Mouse (Mus musculus) lung, embryonic 16.5 days (tissue): ENCODE data around the gene Prss32. TPM values are rescaled to one million over a fixed set of nuclear protein-coding genes. Genes with fewer than 3 reads are reported as not detected.
"Not testable (repeated sequence)": the region's sequence is repeated elsewhere in the genome, so short reads cannot be mapped to it uniquely, and the experiment has no call there.

Source experiments
- ATAC-seq: fragments of 200-750 bp; cut with Nextera tagmentation; 2 replicates; pipeline ENCODE4 v1.8.0; 2017; ENCODE audit warnings: low read depth, mild to moderate bottlenecking, moderate library complexity
- H3K27ac ChIP-seq: fragments of 300-500 bp; sonication (generic); 2 replicates; pipeline ENCODE4 v1.5.1; 2014; ENCODE audit warnings: mild to moderate bottlenecking, control low read depth, low read length
- H3K27me3 ChIP-seq: fragments of 300-500 bp; sonication (generic); 2 replicates; pipeline ENCODE4 v1.6.1; 2014; ENCODE audit warnings: low read depth, low read length, mixed read lengths; ENCODE audit not compliant: control insufficient read depth, insufficient read depth
- H3K36me3 ChIP-seq: fragments of 300-500 bp; sonication (generic); 2 replicates; pipeline ENCODE4 v1.6.1; 2014; ENCODE audit warnings: low read length; ENCODE audit not compliant: control insufficient read depth, insufficient read depth
- H3K4me1 ChIP-seq: fragments of 300-500 bp; sonication (generic); replicated peaks from 2 replicates; pipeline ENCODE4 v1.6.1; 2014; ENCODE audit warnings: low read length, mixed read lengths; ENCODE audit not compliant: control insufficient read depth, insufficient read depth
- H3K4me2 ChIP-seq: fragments of 300-500 bp; sonication (generic); 2 replicates; pipeline ENCODE4 v1.6.1; 2014; ENCODE audit warnings: low read depth, low read length, control low read depth
- H3K4me3 ChIP-seq: fragments of 300-500 bp; sonication (generic); 2 replicates; pipeline ENCODE4 v1.5.1; 2014; ENCODE audit warnings: mild to moderate bottlenecking, low read length, control low read depth
- H3K9ac ChIP-seq: fragments of 300-500 bp; sonication (generic); 2 replicates; pipeline ENCODE4 v1.6.1; 2014; ENCODE audit warnings: low read length, control low read depth
- H3K9me3 ChIP-seq: fragments of 300-500 bp; sonication (generic); 2 replicates; pipeline ENCODE4 v1.6.1; 2016; ENCODE audit warnings: low read length; ENCODE audit not compliant: control insufficient read depth
- WGBS: fragments of 180-500 bp; shearing (Covaris S2); extraction: QIAGEN DNeasy Blood & Tissue Kit; methylation state at CpG from one replicate; pipeline ENCODE4 v1.1.7; 2014; 5-methylcytosine and 5-hydroxymethylcytosine counted together
- microRNA-seq: library from miRNA; unstranded; fragments of <30 nt; microRNA quantifications from one replicate; pipeline ENCODE4, GENCODE M21; 2016
- polyA plus RNA-seq: library from polyadenylated mRNA; unstranded; fragments of >200 nt; fragmentation: Nextera tagmentation; extraction: Ambion mirVana; gene quantifications from 2 replicates; pipeline ENCODE4 v1.2.1, GENCODE M21; 2015

The Prss32 gene
- polyA plus RNA-seq, 1 experiment from 2014 or later, result not detected

DNA sequence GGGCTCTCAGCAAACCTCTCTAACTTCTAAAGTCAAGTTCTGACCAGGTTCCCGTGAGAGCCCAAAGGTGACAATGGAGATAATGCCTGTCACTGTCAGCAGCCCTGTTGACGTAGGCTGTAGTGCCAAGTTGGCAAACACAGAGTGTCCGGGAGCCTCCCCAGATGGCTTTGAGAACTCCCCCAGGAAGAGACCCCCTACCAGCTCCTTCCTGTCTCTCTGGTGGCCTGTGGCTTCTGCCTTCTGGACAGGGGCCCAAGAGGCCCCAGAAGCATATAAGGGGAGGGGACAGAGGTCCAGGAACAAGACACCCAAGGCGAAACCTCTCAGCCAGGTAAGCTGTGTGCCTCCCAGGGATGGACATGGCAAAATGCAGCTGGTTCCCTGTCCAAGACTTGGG is 36.9 kb downstream of the Prss32 start, which contains the start of the genes Dcpp1 and Dcpp2:
Gene Dcpp1, plus strand, starts transcription at position 301 of the 400 bp plus-strand sequence.
Gene Dcpp2, plus strand, starts transcription at position 305 of the 400 bp plus-strand sequence.
- H3K36me3 ChIP-seq, H3K27ac ChIP-seq, H3K4me1 ChIP-seq, ATAC-seq, H3K9ac ChIP-seq, H3K27me3 ChIP-seq, H3K9me3 ChIP-seq, H3K4me3 ChIP-seq, H3K4me2 ChIP-seq: not testable (repeated sequence)
- 32% methylated on average over 4 of the region's 4 CpGs for WGBS

Small RNA genes lying within 50 kb of the gene (microRNA-seq; reads per million reads assigned to microRNA genes)
- gene Mir5125, result 0.59 reads per million

Other genes starting within 250 kb of the Prss32 start
- gene Zfp13, start 244.4 kb upstream of the Prss32 start, polyA plus RNA-seq, result 12.9 TPM in 2 replicates
- gene Zscan10, start 243.0 kb upstream of the Prss32 start, polyA plus RNA-seq, result 0.26 and 0.36 TPM in 2 replicates
- 0.49 and 0.78 TPM in 2 replicates for gene Mmp25, start 198.6 kb upstream of the Prss32 start, polyA plus RNA-seq
- 4.3 and 4.7 TPM in 2 replicates for gene Bicdl2, start 183.3 kb upstream of the Prss32 start, polyA plus RNA-seq
- 88.4 and 90.6 TPM in 2 replicates for gene Hcfc1r1, start 170.3 kb upstream of the Prss32 start, polyA plus RNA-seq
- gene Thoc6, start 170.0 kb upstream of the Prss32 start, polyA plus RNA-seq, result 49.2 and 50.3 TPM in 2 replicates
- gene Tnfrsf12a, start 166.4 kb upstream of the Prss32 start, polyA plus RNA-seq, result 22.0 and 23.1 TPM in 2 replicates
- gene Cldn6, start 164.6 kb upstream of the Prss32 start, polyA plus RNA-seq, result 196 and 206 TPM in 2 replicates
- 2.4 and 2.6 TPM in 2 replicates for gene Cldn9, start 159.8 kb upstream of the Prss32 start, polyA plus RNA-seq
- gene 1520401A03Rik, start 121.1 kb upstream of the Prss32 start, polyA plus RNA-seq, result 0.14 TPM in 1 of 2 replicates, not detected in the other
- gene Pkmyt1, start 117.5 kb upstream of the Prss32 start, polyA plus RNA-seq, result 58.2 and 58.8 TPM in 2 replicates
- 51.8 and 52.7 TPM in 2 replicates for gene Paqr4, start 103.0 kb upstream of the Prss32 start, polyA plus RNA-seq
- 0.25 and 0.83 TPM in 2 replicates for gene Kremen2, start 98.0 kb upstream of the Prss32 start, polyA plus RNA-seq
- 61.3 and 65.2 TPM in 2 replicates for gene Flywch1, start 72.3 kb upstream of the Prss32 start, polyA plus RNA-seq
- gene Flywch2, start 57.8 kb upstream of the Prss32 start, polyA plus RNA-seq, result 29.0 and 31.4 TPM in 2 replicates
- 411 and 414 TPM in 2 replicates for gene Srrm2, start 53.3 kb upstream of the Prss32 start, polyA plus RNA-seq
- 980 and 1,001 TPM in 2 replicates for gene Elob, start 14.7 kb upstream of the Prss32 start, polyA plus RNA-seq
- gene Prss33, start 7.8 kb upstream of the Prss32 start, polyA plus RNA-seq, result not detected in 2 replicates
- 0.75 and 0.99 TPM in 2 replicates for gene Prss41, start 317 bp downstream of the Prss32 start, polyA plus RNA-seq
- not detected in 2 replicates for gene Prss21, start 24.2 kb downstream of the Prss32 start, polyA plus RNA-seq
- gene Dcpp1, start 37.0 kb downstream of the Prss32 start, polyA plus RNA-seq, result not detected in 2 replicates
- not detected in 2 replicates for gene Dcpp2, start 37.0 kb downstream of the Prss32 start, polyA plus RNA-seq
- 0.88 and 2.0 TPM in 2 replicates for gene Dcpp3, start 73.6 kb downstream of the Prss32 start, polyA plus RNA-seq
- not detected in 2 replicates for gene Sbp, start 97.8 kb downstream of the Prss32 start, polyA plus RNA-seq
- not detected in 2 replicates for gene Sbpl, start 111.4 kb downstream of the Prss32 start, polyA plus RNA-seq
- gene Prss30, start 136.7 kb downstream of the Prss32 start, polyA plus RNA-seq, result 0.14 TPM in 1 of 2 replicates, not detected in the other
- gene Prss22, start 154.2 kb downstream of the Prss32 start, polyA plus RNA-seq, result 1.1 and 1.5 TPM in 2 replicates
- 0.11 and 0.28 TPM in 2 replicates for gene Prss27, start 194.3 kb downstream of the Prss32 start, polyA plus RNA-seq
- gene Kctd5, start 229.6 kb downstream of the Prss32 start, polyA plus RNA-seq, result 53.1 and 59.4 TPM in 2 replicates